Mouse (Mus musculus): ENCODE measurements around the gene Arhgap18. TPM values are rescaled to one million over a fixed set of nuclear protein-coding genes. Genes with fewer than 3 reads are reported as not detected.
A peak's percentile ranks its signal among the peaks of the same experiment; 100 is the strongest.

Gene Arhgap18
- polyA plus RNA-seq, 1 experiment from 2014 or later = 17.9 TPM

GRCm38 (mm10) chr10:26793013-26793412, 39.8 kb downstream of the Arhgap18 start:
- no peak overlapping the region for H3K27ac ChIP-seq (ENCODE audit: low read depth, low read length)
- H3K4me1 ChIP-seq (replicated peaks; ENCODE audit: control insufficient read depth, insufficient read depth, low read length) = no peaks in the 10 kb centered on the region
- H3K9me3 ChIP-seq (ENCODE audit: control insufficient read depth, low read length) = no peaks in the 10 kb centered on the region
- 83% methylated on average over 8 of the region's 8 CpGs for WGBS
- no peak overlapping the region for H3K9ac ChIP-seq (ENCODE audit: low read depth, low read length)
- no peak overlapping the region for H3K4me3 ChIP-seq (ENCODE audit: low read depth, low read length)
- no peak for ATAC-seq (replicated peaks; ENCODE audit: low FRiP score)
- no peak for DNase-seq (ENCODE audit: low spot score)
- no peak overlapping the region for H3K4me2 ChIP-seq
- H3K36me3 ChIP-seq (ENCODE audit: control insufficient read depth, insufficient read depth, low read length) = no peaks in the 10 kb centered on the region
- H3K27me3 ChIP-seq (replicated peaks; ENCODE audit: control insufficient read depth, insufficient read depth, low read length) = no peaks in the 10 kb centered on the region

- H3K27ac ChIP-seq (ENCODE audit: low read depth, low read length) = no peak overlapping the region
- H3K4me1 ChIP-seq (replicated peaks; ENCODE audit: control insufficient read depth, insufficient read depth, low read length) = peaks cover 7% of the 10 kb centered on the region; the same call in 1 of the 2 replicates
- H3K4me3 ChIP-seq (ENCODE audit: low read depth, low read length) = no peak overlapping the region
- no peak overlapping the region for H3K9ac ChIP-seq (ENCODE audit: low read depth, low read length)
- H3K27me3 ChIP-seq (replicated peaks; ENCODE audit: control insufficient read depth, insufficient read depth, low read length) = no peaks in the 10 kb centered on the region
- WGBS = 73% methylated on average over 10 of the region's 10 CpGs
- H3K36me3 ChIP-seq (ENCODE audit: control insufficient read depth, insufficient read depth, low read length) = no peaks in the 10 kb centered on the region
- no peak for ATAC-seq (replicated peaks; ENCODE audit: low FRiP score)
- no peaks in the 10 kb centered on the region for H3K9me3 ChIP-seq (ENCODE audit: control insufficient read depth, low read length)
- H3K4me2 ChIP-seq = no peak overlapping the region
- DNase-seq (ENCODE audit: low spot score) = no peak
Measured at GRCm38 (mm10) chr10:26796432-26797286, 43.4 kb downstream of the Arhgap18 start.

GRCm38 (mm10) chr10:26797287-26797672, 44.1 kb downstream of the Arhgap18 start:
- ATAC-seq (replicated peaks; ENCODE audit: low FRiP score) = no peak
- Histone ChIP-seq H3K4me3 (ENCODE audit: low read depth, low read length) (no peak overlapping the region), H3K36me3 (ENCODE audit: control insufficient read depth, insufficient read depth, low read length) (no peaks in the 10 kb centered on the region), H3K9me3 (ENCODE audit: control insufficient read depth, low read length) (no peaks in the 10 kb centered on the region), H3K27ac (ENCODE audit: low read depth, low read length) (no peak overlapping the region), H3K27me3 (replicated peaks; ENCODE audit: control insufficient read depth, insufficient read depth, low read length) (no peaks in the 10 kb centered on the region), H3K4me1 (replicated peaks; ENCODE audit: control insufficient read depth, insufficient read depth, low read length) (peaks cover 7% of the 10 kb centered on the region; the same call in 1 of the 2 replicates), H3K9ac (ENCODE audit: low read depth, low read length) (no peak overlapping the region), H3K4me2 (no peak overlapping the region)
- no peak for DNase-seq (ENCODE audit: low spot score)
- 62% methylated on average over 7 of the region's 7 CpGs for WGBS

- WGBS = 56% methylated on average over 10 of the region's 10 CpGs
- Histone ChIP-seq H3K4me1 (replicated peaks; ENCODE audit: control insufficient read depth, insufficient read depth, low read length) (peaks cover 7% of the 10 kb centered on the region; the same call in 1 of the 2 replicates), H3K36me3 (ENCODE audit: control insufficient read depth, insufficient read depth, low read length) (no peaks in the 10 kb centered on the region), H3K4me2 (no peak overlapping the region; the same call in 1 of the 2 replicates), H3K4me3 (ENCODE audit: low read depth, low read length) (no peak overlapping the region), H3K9ac (ENCODE audit: low read depth, low read length) (no peak overlapping the region), H3K27me3 (replicated peaks; ENCODE audit: control insufficient read depth, insufficient read depth, low read length) (no peaks in the 10 kb centered on the region), H3K9me3 (ENCODE audit: control insufficient read depth, low read length) (no peaks in the 10 kb centered on the region), H3K27ac (ENCODE audit: low read depth, low read length) (peak overlapping the region; percentile 76)
- peak; percentile 33; the same call in 1 of the 2 replicates for ATAC-seq (replicated peaks; ENCODE audit: low FRiP score)
- no peak for DNase-seq (ENCODE audit: low spot score)
Measured at GRCm38 (mm10) chr10:26798752-26799411, 45.7 kb downstream of the Arhgap18 start.

- Histone ChIP-seq H3K4me1 (replicated peaks; ENCODE audit: control insufficient read depth, insufficient read depth, low read length) (peaks cover 7% of the 10 kb centered on the region; the same call in 1 of the 2 replicates), H3K4me2 (0 out of 2 replicates have a peak overlapping the region, but pooled peaks have one; percentile 5), H3K36me3 (ENCODE audit: control insufficient read depth, insufficient read depth, low read length) (no peaks in the 10 kb centered on the region), H3K9me3 (ENCODE audit: control insufficient read depth, low read length) (no peaks in the 10 kb centered on the region), H3K27me3 (replicated peaks; ENCODE audit: control insufficient read depth, insufficient read depth, low read length) (no peaks in the 10 kb centered on the region), H3K27ac (ENCODE audit: low read depth, low read length) (peak overlapping the region; percentile 68; the same call in 1 of the 2 replicates), H3K9ac (ENCODE audit: low read depth, low read length) (no peak overlapping the region), H3K4me3 (ENCODE audit: low read depth, low read length) (no peak overlapping the region)
- DNase-seq (ENCODE audit: low spot score) = peak; percentile 33
- 34% methylated on average over 5 of the region's 5 CpGs for WGBS
- peak; percentile 79 for ATAC-seq (replicated peaks; ENCODE audit: low FRiP score)
Measured at GRCm38 (mm10) chr10:26799562-26800051, 46.4 kb downstream of the Arhgap18 start.

GRCm38 (mm10) chr10:26804351-26804983, 51.2 kb downstream of the Arhgap18 start:
- Histone ChIP-seq H3K9me3 (ENCODE audit: control insufficient read depth, low read length) (no peaks in the 10 kb centered on the region), H3K4me1 (replicated peaks; ENCODE audit: control insufficient read depth, insufficient read depth, low read length) (peaks cover 4% of the 10 kb centered on the region; the same call in 1 of the 2 replicates), H3K4me3 (ENCODE audit: low read depth, low read length) (no peak overlapping the region), H3K9ac (ENCODE audit: low read depth, low read length) (no peak overlapping the region), H3K27ac (ENCODE audit: low read depth, low read length) (no peak overlapping the region), H3K4me2 (no peak overlapping the region), H3K27me3 (replicated peaks; ENCODE audit: control insufficient read depth, insufficient read depth, low read length) (no peaks in the 10 kb centered on the region), H3K36me3 (ENCODE audit: control insufficient read depth, insufficient read depth, low read length) (no peaks in the 10 kb centered on the region)
- 66% methylated on average over 5 of the region's 5 CpGs for WGBS
- DNase-seq (ENCODE audit: low spot score) (no peak), ATAC-seq (replicated peaks; ENCODE audit: low FRiP score) (no peak)

GRCm38 (mm10) chr10:26805007-26805406, 51.8 kb downstream of the Arhgap18 start:
- H3K4me1 ChIP-seq (replicated peaks; ENCODE audit: control insufficient read depth, insufficient read depth, low read length) = peaks cover under 1% of the 10 kb centered on the region; the same call in 1 of the 2 replicates
- no peak overlapping the region for H3K27ac ChIP-seq (ENCODE audit: low read depth, low read length)
- no peaks in the 10 kb centered on the region for H3K27me3 ChIP-seq (replicated peaks; ENCODE audit: control insufficient read depth, insufficient read depth, low read length)
- H3K36me3 ChIP-seq (ENCODE audit: control insufficient read depth, insufficient read depth, low read length) = no peaks in the 10 kb centered on the region
- H3K4me2 ChIP-seq = no peak overlapping the region
- no peak for ATAC-seq (replicated peaks; ENCODE audit: low FRiP score)
- no peak overlapping the region for H3K4me3 ChIP-seq (ENCODE audit: low read depth, low read length)
- 90% methylated on average over 1 of the region's 1 CpGs for WGBS
- no peak for DNase-seq (ENCODE audit: low spot score)
- H3K9me3 ChIP-seq (ENCODE audit: control insufficient read depth, low read length) = no peaks in the 10 kb centered on the region
- no peak overlapping the region for H3K9ac ChIP-seq (ENCODE audit: low read depth, low read length)

GRCm38 (mm10) chr10:26806092-26806491, 52.9 kb downstream of the Arhgap18 start:
- DNase-seq (ENCODE audit: low spot score) = no peak
- Histone ChIP-seq H3K4me2 (no peak overlapping the region), H3K36me3 (ENCODE audit: control insufficient read depth, insufficient read depth, low read length) (no peaks in the 10 kb centered on the region), H3K9ac (ENCODE audit: low read depth, low read length) (no peak overlapping the region), H3K4me1 (replicated peaks; ENCODE audit: control insufficient read depth, insufficient read depth, low read length) (no peaks in the 10 kb centered on the region), H3K27ac (ENCODE audit: low read depth, low read length) (no peak overlapping the region), H3K4me3 (ENCODE audit: low read depth, low read length) (no peak overlapping the region), H3K27me3 (replicated peaks; ENCODE audit: control insufficient read depth, insufficient read depth, low read length) (no peaks in the 10 kb centered on the region), H3K9me3 (ENCODE audit: control insufficient read depth, low read length) (no peaks in the 10 kb centered on the region)
- ATAC-seq (replicated peaks; ENCODE audit: low FRiP score) = no peak
- WGBS = 82% methylated on average over 3 of the region's 3 CpGs

Data from liver, embryonic 11.5 days (tissue).